Mouse (Mus musculus) stomach, postnatal 0 days (tissue): ENCODE measurements at regions not wholly inside any gene's neighbourhood (a gene's known extent, or its start where the extent isn't known, plus 50 kb on each side); places are given as distances from the start of the nearest gene placed in this dataset.

Experiments used
- CTCF ChIP-seq: IDR thresholded peaks from 2 replicates; pipeline ENCODE4 v1.5.1; 2016; ENCODE audit warnings: antibody characterized with exemption, low read depth, mild to moderate bottlenecking, moderate library complexity
- EP300 ChIP-seq: optimal IDR thresholded peaks from 2 replicates; pipeline ENCODE3; 2016; ENCODE audit warnings: antibody characterized with exemption

DNA sequence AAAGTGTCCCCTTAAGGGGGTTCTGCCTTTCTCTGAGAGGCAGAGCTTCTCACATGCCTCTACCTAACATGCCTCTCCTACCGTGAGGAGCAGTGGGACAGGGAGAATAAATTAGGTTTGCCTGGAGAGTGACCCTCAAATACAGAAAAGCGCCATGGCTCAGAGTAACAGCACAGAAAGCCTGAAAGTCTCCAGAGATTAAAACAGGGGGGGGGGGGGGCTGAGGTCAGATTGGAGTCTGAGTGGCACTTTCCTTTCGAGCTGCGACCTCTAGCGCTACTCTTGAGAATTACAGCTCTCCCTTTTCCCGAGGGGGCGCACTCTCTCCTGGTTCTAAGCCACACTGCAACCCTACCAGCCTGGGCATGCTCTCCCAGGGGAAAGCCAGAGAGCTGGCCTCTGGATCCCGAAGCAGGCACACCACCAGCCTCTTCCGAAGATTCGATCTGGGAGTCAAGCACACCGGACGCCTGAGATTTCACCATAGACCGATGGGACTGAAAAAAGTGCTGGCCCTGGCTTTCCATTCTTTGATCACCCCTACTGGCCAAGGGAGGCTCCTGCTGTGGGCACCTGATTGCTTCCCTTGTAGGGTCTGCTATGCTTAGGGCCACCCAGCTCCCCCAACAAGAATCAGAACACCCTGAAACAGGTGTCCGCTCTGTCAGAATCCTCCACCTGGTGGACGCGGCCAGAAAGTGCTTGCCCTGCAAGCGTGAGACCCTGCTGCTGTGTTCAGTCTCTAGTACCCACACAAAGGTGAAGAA lies 57.5 kb upstream of the Cdkn3 start:
- TF ChIP-seq CTCF = peak; percentile 78
- TF ChIP-seq EP300 = no peak
